Mouse (Mus musculus) MN1 (cell line): ENCODE measurements around the gene Tmem236.
A peak's percentile ranks its signal among the peaks of the same experiment; 100 is the strongest.

Source experiments
- DNase-seq: peaks from one replicate; pipeline ENCODE4 v3.0.0-alpha.2; 2016; ENCODE audit warnings: low spot score

Tmem236 gene

DNA sequence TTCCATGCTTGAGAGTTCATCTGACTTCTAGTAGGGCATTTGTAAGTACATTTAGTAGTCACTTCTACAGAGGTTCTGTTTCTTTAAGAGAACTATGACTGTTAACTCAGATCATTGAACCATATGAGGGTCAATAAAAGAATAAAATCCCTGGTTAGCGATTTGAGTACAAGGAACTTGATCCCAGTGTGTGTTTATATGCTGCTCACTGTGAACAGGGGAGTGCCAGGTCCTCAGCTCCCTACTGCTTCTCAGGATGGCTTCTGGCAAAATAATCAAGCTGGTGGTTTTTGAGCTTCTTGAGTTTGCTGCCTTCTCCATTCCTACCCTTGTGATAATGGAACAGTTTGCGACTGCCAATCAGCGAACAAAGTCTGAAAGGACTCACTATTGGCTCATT lies at the start of gene Tmem236:
Tmem236 (plus strand) TSS at position 190 of the 400 bp plus-strand sequence.
- no peak for DNase-seq

DNA sequence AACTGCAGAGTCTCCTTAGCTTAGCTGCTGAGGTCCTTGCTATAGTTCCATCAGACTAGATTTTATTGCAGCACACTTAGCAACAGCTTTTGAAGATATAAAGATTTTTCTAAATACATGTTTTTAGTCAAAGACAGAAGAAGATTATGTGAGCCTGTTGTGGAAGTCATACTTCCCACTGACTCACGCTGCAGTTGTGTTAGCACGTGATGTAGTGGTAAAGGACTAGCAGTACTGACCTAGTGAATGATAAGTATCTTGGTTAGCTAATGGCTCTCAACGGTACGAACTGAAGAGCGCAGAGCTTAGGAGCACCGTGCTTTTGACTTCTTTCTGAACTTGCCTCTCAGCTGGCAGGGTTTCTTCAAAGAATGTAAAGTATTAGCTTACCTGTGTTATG lies 47.9 kb upstream of the Tmem236 start:
- no peak for DNase-seq

DNA sequence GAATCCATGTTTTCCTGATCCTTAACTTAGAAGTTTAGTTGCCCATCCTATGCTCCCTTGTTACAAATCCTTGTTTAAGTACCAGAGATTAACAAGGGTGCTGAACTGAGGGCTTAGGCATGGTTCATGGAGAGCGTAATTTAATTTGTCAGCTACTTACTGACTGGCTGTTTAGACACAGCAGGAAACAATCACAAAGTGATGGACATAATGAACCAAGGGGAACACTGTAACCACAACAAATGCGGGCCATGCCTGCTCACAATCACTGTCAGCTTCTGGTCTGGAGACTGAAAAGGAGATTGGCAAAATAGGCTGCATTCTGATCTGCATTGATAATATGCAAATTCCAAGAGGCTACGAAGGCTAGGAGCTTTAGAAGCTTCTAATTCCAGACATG lies 46.7 kb upstream of the Tmem236 start:
- peak; percentile 57 for DNase-seq

DNA sequence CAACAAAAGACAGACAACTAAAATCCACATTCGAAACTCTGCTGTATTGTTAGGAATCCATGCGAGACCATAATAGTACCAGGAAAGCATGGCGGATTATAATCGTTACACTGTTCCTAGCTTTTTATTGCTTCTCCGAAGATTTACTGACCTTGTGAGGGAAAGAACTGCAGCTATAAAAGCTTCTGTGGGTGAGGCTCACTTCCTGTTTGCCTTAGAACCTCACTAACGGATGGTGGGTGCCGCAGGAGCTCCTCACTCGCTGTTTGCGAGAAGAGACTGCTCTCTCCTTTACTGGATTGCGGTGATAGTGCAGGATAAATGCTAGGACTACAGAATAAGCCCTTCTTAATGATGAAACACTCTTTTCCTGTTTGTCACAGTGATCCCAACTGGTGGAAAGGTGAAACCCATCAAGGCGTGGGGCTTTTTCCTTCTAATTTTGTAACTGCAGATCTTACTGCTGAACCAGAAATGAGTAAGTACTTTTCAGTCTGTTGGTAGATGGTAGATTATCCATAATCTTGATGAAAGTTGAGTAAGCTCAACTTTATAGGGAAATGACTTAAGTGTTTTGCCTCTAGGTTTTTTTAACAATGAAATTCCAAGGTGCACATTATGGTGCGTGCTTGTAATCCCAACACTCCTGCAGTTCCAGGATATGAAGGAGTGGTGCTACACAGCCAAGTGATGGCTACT lies 43.5 kb upstream of the Tmem236 start:
- no peak for DNase-seq

DNA sequence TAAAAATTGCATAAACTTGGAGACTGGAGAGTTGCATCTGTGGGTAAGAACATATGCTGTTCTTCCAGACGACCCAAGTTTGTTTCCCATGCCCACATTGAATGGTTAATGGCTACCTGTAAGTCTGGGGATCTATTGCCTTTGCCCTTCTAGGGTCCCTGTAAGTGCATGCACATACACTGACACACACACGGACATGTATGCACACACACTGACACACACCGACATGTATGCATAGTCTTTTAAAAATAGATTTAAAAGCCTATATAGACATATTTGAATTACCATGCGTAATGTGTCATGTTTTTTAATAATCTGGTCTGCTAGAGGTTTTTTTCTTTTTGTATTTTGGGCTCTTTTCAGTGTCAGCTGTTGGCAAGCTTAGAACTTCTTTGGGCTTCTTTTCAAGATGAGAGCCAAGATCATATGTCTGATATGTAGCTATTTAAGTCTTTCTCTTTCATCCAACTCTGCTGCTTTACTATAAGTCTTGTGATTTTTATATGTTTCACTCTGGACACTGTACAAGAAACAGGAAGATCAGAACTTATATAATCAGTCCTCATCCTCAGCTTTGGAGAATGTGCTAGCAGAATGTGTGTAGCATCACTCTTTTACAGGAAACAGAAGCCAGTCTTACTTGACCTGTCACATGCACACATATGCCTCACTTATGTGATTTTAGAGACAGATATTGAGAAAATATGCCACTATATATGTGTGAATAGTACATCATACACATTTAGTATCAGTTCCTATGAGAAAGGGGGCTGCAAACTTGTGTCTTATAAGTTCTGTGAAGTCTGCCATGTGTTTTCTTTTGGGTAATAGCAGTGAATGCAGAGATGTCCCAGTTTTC lies 41.6 kb upstream of the Tmem236 start:
- no peak for DNase-seq

DNA sequence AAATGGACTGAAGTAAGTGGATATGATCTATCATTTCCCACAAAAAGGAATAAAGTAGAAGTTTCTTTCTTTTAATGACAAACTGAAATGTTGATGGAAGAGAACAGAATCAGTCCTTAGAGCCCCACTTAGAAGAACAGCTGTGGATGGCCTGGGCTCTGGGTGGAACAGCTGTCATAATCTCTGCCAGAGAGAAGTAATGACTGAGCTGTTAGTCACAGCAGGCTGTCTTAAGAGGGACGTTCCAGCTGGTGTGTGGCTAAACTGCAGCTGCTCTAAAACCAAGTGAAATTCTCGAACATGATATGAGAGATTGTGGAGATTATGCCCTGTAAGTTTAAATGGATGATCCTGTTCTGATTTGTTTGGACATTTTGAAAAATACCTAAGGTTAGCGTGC lies 37.4 kb upstream of the Tmem236 start:
- no peak for DNase-seq

DNA sequence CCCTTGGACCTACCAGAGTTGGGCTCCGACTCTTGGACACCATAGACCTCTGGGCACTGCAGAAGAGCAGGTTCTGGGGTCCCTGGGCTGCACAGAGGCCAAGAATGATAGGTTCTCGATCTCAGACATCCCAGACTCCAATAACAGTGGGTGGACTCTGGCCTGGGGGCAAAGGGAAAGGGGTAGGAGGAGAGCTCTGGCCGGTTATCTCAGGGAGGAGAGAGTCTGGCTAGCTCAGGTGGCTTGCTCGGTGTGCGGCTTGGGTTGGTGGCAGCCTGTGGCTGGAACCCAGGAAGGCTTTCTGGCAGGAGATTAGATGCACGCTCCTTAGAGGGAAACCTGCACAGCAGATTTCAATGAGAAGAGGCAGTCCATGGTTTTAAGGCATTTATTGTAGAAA lies 34.7 kb upstream of the Tmem236 start:
- DNase-seq, result no peak

DNA sequence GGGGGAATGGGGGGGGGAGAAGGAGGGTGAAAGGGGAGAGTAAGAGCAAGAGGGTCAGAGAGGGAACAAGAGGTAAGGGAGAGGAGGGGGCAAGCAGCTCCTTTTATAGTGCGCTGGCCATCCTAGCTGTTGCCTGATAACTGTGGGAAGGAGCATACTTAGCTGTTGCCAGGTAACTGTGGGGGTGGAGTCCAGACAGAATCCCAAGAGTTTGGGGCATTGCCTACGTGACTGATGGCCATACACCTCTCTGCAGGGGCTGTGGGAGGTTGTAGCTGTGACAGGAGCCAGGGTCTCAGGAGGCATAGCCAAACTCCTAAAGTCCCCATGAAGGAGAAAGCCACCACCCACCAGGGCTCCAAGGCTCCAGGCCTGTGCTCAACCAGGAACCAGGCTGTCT lies 34.3 kb upstream of the Tmem236 start:
- DNase-seq, result no peak

DNA sequence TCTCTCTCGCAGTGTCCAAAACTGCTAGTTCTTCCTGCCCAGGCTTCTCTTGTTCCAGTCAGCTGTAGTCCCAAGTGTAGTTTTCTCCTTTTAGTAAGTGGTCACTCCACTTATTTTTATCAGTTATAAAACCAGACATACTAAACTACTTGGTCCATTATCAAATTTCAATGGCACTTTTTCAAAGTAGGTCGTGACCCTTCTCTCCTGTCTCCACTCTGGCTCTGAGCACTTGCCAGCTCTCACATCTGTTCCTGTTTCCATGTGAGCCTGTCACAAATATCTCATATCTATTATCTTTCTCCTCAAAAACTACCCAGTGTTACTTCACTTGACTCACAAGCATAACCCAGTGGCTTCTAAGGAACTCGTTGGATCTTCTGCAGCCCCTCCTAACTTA lies 29.0 kb upstream of the Tmem236 start:
- peak; percentile 35 for DNase-seq

DNA sequence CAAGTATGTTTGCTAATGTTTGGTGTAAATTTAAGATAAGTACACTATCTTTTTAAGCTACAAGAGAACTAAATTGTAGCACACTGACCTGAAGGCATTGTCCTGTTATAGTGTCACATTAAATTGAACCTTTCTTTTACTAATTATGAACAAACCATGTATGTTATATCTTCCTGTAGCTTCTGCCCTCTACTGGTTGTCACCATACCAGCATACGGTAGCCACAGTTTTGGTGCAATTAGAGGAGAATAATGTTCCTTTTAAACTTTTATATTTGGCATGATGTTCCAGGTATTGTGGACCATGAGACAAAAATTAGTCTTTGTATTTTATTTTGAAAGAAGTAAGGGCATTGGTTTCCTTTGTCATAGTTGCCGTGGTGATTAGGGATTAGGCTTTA lies 27.4 kb upstream of the Tmem236 start:
- DNase-seq, result no peak

DNA sequence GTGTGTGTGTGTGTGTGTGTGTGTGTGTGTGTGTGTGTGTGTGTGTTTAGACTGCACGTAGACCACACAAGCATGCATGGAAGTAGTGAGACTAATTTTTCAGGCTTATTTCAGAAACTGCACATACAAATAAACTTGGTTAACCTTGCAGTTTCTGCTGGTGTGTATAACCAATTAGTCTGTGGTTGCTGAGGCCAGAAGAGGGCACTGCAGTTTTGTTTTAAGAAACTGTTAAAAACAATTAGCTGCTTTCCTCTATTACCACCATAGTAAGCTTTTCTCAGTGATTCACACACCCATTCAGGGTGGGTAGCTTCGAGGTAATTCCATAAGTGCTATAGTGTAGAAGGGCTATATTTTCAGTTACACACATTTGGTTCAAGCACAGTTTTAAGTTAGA lies 23.5 kb upstream of the Tmem236 start:
- DNase-seq, result no peak

DNA sequence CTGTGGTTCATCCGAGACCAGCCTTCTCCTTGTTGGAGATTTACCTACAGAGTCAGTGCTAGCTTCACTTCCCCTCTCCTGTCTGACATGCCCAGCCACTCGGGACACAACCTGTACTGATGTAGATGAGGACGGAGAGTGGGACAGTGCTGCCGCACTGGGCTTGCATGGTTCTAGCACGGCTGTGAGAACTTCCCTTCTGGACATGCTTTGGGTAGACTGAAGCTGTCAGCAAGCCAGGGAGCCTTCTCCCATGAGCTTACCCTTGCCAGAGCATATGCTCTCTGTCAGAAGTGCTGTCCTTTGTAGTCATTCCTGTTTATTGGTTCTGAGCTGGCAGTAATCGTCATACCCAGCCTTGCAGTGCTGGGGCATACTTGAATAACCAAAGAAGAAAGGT lies 22.5 kb upstream of the Tmem236 start:
- DNase-seq, result no peak

DNA sequence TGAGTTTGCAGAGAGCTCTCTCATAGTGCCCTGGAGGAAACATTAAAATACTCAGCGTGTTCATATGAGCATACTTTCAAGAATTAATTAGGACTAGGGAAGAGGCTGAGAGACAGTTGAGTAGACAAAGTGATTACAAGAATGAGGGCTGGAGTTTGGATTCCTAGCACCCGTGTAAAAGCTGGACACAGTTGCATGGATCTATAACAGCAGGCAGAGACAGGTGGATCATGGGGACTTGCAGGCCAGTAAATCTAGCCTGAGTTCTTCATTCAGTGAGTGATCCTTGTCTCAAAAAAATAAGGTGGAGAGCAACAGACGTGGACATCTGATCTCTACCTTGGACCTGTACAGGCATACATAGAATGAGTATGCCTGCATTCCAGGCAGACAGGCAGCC lies 15.3 kb upstream of the Tmem236 start:
- DNase-seq, result no peak

DNA sequence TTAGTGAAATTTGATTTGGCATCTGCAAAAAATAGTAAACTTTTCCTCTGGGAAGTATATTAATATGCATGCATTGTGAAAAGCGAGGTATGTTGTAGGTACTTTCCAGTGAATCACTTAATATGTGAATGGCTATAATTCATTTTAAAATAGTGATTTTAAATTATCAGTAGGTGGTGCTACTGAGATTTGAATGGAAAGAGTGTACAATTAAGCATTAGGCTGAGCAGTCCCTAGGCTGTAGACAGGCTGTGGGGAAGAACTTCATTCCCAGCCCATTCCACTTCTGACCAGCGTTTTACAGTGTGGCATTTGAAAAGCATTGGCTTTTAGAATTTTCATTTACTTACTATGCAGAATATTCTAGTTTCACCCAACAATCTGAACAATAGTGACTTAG lies 14.6 kb upstream of the Tmem236 start:
- no peak for DNase-seq

DNA sequence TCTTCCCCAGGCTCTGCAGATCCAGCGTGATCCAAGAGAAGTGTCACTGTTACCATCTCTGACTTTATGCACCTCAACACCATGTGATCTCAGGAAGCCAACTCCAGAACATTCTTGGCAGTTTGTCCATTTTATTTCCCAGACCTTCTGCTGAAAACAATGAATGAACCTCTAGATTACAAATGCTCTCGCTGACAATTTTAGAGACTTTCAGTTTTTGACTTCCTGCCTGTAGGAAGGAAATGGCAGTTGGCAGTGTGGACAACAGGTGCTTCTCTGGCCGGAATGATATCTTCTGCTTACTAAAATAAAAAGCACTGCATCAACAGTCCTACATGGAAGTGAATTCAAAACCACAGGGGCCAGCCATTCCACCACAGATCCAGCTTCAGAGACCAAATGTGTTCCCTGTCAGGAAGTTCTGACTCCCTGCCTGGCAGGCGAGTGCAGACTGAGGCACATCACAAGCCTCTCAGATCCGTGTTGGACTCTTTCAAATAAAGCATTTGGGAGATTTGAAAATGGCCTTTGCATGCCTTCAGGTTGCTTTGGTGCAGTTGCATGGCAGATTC lies 9.8 kb upstream of the Tmem236 start:
- no peak for DNase-seq

DNA sequence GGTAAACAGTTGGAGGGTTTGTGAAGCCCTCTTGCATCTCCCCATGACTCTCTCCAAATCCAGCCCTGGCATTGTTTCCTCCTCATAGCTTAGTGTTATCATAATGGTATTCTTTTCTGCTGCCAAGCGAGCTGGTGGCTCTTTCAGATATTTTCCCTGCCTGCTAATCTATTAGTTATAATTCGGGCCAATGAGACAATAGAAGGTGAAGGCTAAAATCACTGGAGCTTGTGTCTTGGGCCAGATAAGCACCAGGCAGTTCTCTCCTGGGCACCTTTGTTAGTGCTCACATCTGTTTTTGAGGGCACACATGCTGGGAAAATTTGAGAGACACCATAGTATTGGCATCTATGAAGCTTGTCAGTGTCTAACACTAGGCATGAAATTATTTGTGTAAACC lies 9.3 kb upstream of the Tmem236 start:
- DNase-seq, result no peak

DNA sequence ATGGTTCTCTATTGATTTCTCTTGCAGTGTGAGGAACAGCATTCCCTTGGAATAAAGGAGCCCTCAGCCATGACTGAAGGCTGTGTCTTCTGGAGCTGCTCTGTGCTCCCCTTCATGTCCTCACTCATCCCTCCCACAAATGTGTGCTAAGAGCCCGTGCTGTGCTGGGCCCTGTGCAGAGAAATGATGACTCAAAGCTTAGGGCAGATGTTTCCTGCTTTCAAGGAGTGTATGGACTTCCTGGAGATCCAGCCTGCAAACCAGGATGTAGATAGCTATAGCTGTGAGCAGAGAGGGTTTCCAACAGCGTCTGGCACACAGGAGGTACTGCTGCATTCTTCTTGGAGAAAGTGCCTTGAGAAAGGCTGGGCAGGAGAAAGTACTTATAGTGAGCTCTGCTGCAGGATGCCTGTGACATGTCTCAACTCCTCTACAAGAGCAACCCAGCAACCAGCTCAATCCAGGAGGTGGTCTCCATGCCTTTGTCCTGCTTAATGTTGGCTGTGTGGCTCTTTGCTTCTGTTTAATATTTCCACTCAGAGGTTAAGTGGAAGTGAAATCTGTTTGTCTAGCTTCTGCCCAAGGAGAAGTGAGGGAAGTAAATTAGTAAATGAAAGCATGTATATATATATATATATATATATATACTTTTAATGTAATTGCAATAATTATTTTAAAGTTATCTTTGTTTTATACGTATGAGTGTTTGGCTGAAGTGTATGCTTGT lies 8.5 kb upstream of the Tmem236 start:
- no peak for DNase-seq

DNA sequence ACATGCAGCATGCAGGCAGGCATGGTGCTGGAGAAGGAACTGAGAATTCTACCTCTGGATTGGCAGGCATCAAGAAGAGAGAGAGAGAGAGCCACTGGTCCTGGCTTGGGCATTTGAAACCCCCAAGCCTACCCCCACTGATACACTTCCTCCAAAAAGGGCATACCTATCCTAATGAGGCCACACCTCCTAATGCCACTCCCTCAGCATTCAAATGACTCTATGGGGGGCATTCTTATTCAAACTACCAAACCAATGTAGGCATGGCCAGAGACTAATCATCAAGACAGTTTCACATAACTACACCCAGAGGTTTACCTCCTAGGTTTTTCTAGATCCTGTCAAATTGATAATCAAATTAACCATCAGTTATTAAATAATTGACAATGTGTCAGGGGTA lies 6.6 kb upstream of the Tmem236 start:
- DNase-seq, result no peak

DNA sequence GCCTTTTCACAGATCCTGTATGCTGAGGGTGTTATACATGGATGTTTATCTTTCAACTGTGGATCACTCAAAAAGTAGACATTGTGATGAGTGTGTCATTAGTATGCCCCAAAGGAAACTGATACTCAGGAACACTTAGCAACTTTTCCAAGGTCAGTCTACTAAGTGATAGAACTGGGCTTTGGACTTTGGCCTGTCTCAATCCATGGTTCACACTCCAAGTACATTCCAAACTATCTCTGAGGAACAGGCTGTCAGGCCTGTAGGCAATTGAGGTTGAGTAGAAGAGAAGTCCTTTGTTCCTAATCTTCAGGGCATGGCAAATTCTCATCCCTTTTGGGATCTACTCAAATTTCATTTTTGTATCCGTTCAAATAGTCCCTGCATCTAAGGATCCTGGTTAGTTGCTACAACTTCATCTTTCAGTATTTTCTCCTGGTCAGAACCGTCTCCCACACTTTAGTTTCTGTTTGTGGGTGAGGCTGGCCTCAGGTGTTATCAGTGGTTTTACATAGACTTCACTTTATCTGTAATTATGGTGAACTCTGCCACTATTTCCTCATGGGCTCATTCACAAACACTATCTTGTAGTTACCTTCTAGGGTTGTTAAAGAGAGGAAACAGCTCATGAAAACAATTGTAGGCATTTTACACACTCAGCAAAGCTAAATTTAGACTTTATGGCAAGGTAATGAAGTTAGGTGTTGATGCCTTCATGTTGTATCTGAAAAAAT lies 2.3 kb downstream of the Tmem236 start:
- no peak for DNase-seq

DNA sequence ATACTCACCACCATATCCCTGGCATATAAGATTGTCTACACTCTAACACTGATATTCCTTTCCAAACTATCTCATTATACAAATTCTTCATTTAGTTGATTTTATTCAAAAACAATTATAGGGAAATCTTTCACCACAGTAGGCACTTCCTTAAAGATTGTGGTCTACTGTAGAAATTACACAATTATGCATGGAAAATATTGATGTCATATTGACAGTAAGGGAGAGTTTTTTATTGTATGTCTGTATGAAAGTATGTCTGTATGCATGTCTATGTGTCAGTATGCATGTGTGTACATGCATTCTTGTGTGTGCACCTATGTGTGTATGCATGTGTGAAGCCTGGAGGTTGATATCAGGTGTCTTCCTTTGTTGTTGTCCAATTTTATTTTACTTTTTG lies 10.1 kb downstream of the Tmem236 start:
- DNase-seq, result no peak

DNA sequence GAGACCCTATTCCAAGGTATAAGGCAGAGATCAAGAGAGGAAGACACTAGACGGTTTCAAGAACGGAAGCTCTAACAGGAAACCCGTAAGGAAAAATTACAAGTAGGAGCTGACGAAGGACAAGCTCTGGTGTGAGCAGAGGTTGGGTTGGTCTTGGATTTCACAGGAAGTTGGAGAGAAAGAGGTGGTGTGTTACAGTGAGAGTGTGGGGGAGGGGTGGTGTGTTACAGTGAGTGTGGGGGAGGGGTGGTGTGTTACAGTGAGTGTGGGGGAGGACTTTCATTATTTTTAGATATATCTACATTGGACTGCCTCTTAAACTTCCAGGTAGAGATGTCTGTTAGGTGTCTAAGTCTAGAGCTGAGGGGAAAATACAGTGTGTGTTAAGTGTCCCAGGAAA lies 16.4 kb downstream of the Tmem236 start:
- no peak for DNase-seq

DNA sequence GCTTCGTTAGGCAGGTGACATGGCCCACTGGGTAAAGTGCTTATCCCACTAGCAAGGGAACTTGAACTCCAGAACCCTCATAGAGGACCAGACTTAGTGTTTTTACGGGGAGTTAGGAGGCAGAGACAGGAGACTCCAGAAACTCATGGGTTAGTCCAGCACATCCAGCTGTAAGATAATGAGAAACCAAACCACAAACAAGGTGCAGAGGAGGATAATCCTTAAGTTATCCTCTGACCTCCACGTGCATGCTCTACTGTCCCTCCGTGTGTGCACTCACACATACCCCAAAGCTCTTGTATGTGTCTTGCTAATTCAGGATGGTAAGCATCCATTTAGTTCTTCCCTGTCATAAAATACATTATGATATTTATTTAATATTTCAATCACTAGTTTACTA lies 17.3 kb downstream of the Tmem236 start:
- DNase-seq, result no peak
